Mouse (Mus musculus): ENCODE results near the gene Cacnb1. TPM values are rescaled to one million over a fixed set of nuclear protein-coding genes. Genes with fewer than 3 reads are reported as not detected.

Gene Cacnb1
- polyA plus RNA-seq, 1 experiment from 2014 or later: 3.5 TPM

DNA sequence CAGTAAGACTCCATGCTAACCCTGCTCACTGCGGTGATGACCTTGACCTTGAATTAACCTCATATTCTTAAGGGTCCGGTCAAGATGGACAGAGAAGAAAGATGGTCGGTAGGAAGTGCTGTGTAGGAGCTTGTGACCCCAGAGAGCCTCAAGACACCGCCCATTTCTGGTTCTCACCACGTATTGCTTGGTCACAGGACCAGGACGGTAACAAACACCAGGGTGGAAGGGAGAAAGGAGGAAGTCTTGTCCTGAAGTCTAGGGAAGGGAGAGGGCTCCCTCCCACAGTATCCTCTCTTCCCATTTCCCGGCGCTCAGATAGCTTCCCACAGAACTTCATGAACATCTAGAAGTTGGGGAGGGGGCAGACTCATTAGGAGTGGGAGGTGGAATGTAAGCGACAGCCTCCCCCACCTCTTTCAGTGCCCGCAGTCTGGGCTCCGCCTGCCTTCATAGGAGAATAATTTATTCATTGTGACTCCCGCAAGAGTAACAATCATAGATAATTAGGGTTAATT is 28.8 kb upstream of the Cacnb1 start:
- Histone ChIP-seq H3K4me3 (ENCODE audit: low read depth, low read length) (peak overlapping the region; percentile 34), H3K4me1 (ENCODE audit: insufficient read depth, low read depth, low read length) (peaks cover 6% of the 10 kb centered on the region; the same call in 1 of the 2 replicates), H3K9ac (replicated peaks; ENCODE audit: low read depth) (no peak overlapping the region), H3K9me3 (ENCODE audit: low read length) (no peaks in the 10 kb centered on the region), H3K36me3 (ENCODE audit: insufficient read depth, low read length) (no peaks in the 10 kb centered on the region), H3K27ac (ENCODE audit: low read length) (no peak overlapping the region), H3K27me3 (replicated peaks; ENCODE audit: insufficient read depth, low read length) (peaks cover 35% of the 10 kb centered on the region), H3K4me2 (replicated peaks; ENCODE audit: low read depth, low read length) (peak overlapping the region; percentile 59)
- ATAC-seq: no peak
- TF ChIP-seq EP300 (IDR thresholded peaks at IDR 0.05): no peak
- no peak for TF ChIP-seq CTCF (IDR thresholded peaks at IDR 0.05)
- no peak for DNase-seq (ENCODE audit: low spot score)
- WGBS: 4% methylated on average over 12 of the region's 12 CpGs

DNA sequence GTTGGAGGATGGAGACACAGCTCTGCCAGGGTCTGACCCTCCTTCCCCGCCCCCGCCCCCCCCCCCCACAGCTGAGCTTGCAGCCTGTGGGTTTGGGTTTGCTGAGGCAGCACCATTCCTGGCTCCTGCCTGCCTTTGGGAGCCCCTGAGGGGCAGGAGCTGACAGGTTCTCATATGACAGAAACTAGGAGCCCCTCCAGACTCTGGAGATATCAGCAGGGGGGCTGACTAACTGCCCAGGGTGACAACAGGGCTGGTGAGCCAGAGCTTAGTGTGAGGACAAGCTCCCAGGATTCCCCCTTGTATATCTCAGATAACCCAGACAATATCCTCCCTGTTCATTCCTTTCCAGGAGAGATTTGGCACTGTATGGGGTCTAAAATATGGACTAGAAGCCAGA is 28.1 kb upstream of the Cacnb1 start:
- peaks cover 6% of the 10 kb centered on the region; the same call in 1 of the 2 replicates for H3K4me1 ChIP-seq (ENCODE audit: insufficient read depth, low read depth, low read length)
- ATAC-seq (no peak), DNase-seq (ENCODE audit: low spot score) (no peak)
- no peak overlapping the region for H3K27ac ChIP-seq (ENCODE audit: low read length)
- H3K27me3 ChIP-seq (replicated peaks; ENCODE audit: insufficient read depth, low read length): peaks cover 35% of the 10 kb centered on the region
- no peak overlapping the region for H3K9ac ChIP-seq (replicated peaks; ENCODE audit: low read depth)
- H3K4me3 ChIP-seq (ENCODE audit: low read depth, low read length): no peak overlapping the region
- WGBS: 22% methylated on average over 2 of the region's 2 CpGs
- no peaks in the 10 kb centered on the region for H3K9me3 ChIP-seq (ENCODE audit: low read length)
- H3K36me3 ChIP-seq (ENCODE audit: insufficient read depth, low read length): no peaks in the 10 kb centered on the region
- TF ChIP-seq CTCF (IDR thresholded peaks at IDR 0.05) (no peak), EP300 (IDR thresholded peaks at IDR 0.05) (no peak)
- H3K4me2 ChIP-seq (replicated peaks; ENCODE audit: low read depth, low read length): no peak overlapping the region

DNA sequence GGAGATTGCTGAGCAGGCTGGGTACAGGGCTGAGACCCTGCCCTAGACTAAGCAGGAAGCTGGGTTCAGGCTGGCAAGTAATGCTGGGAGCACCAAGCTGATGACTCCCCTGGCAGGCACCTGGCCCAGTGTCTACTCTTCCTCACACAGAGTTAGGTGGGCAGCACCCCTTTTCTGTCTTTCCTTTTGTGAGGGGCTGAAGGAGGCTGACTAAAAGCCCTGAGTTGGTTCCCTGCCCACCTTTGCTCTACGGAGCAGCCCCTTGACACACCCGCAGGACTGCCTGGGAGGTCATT is 27.6 kb upstream of the Cacnb1 start:
- TF ChIP-seq CTCF (IDR thresholded peaks at IDR 0.05): no peak
- no peak for TF ChIP-seq EP300 (IDR thresholded peaks at IDR 0.05)
- no peak overlapping the region for H3K27ac ChIP-seq (ENCODE audit: low read length)
- no peak overlapping the region for H3K4me2 ChIP-seq (replicated peaks; ENCODE audit: low read depth, low read length)
- DNase-seq (ENCODE audit: low spot score) (no peak), ATAC-seq (no peak)
- no peak overlapping the region for H3K4me3 ChIP-seq (ENCODE audit: low read depth, low read length)
- no peaks in the 10 kb centered on the region for H3K9me3 ChIP-seq (ENCODE audit: low read length)
- no peaks in the 10 kb centered on the region for H3K36me3 ChIP-seq (ENCODE audit: insufficient read depth, low read length)
- peaks cover 34% of the 10 kb centered on the region for H3K27me3 ChIP-seq (replicated peaks; ENCODE audit: insufficient read depth, low read length)
- no peak overlapping the region for H3K9ac ChIP-seq (replicated peaks; ENCODE audit: low read depth)
- H3K4me1 ChIP-seq (ENCODE audit: insufficient read depth, low read depth, low read length): peaks cover 6% of the 10 kb centered on the region; the same call in 1 of the 2 replicates
- 18% methylated on average over 2 of the region's 2 CpGs for WGBS

DNA sequence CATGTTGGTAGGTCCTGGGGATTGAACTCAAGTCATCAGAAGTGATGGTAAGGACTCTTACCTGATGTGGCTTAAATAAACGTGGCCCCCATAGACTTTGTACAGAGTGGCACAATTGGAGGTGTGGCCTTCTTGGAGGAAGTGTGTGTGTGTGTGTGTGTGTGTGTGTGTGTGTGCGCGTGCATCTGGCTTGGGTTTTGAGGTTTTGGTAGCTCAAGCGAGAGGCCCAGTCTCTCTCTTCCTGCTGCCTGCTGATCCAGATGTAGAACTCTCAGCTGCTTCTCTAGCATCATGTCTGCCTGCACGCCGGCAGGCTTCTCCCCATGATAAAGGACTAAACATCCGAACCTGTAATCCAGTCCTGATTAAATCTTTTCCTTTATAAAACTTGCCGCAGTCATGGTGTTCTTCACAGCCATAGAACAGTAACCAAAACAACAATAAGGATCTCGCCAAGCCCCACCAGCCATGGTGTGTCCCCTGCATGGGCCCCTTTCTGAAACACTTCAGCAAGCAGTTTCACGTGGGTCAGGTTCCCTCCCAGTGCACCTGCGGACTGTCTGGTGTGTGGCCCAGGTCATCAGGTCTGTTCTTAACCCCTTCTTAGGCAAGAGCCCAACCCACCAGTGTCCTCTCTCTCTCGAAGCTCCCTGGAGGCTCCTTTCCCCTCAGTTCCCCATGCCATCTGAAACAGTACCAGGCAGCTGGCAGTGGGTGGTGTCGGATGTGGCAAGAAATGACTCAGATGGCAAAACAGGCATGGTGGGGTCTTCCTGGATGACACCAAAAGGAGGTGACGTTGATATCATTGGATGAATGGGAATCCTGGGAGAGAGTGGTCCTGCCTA is 27.1 kb upstream of the Cacnb1 start:
- Histone ChIP-seq H3K4me3 (ENCODE audit: low read depth, low read length) (no peak overlapping the region), H3K4me2 (replicated peaks; ENCODE audit: low read depth, low read length) (no peak overlapping the region), H3K27ac (ENCODE audit: low read length) (no peak overlapping the region), H3K4me1 (ENCODE audit: insufficient read depth, low read depth, low read length) (peaks cover 6% of the 10 kb centered on the region; the same call in 1 of the 2 replicates), H3K9me3 (ENCODE audit: low read length) (no peaks in the 10 kb centered on the region), H3K36me3 (ENCODE audit: insufficient read depth, low read length) (no peaks in the 10 kb centered on the region), H3K27me3 (replicated peaks; ENCODE audit: insufficient read depth, low read length) (peaks cover 31% of the 10 kb centered on the region), H3K9ac (replicated peaks; ENCODE audit: low read depth) (no peak overlapping the region)
- TF ChIP-seq EP300 (IDR thresholded peaks at IDR 0.05): no peak
- no peak for DNase-seq (ENCODE audit: low spot score)
- WGBS: 58% methylated on average over 14 of the region's 14 CpGs
- no peak for ATAC-seq

DNA sequence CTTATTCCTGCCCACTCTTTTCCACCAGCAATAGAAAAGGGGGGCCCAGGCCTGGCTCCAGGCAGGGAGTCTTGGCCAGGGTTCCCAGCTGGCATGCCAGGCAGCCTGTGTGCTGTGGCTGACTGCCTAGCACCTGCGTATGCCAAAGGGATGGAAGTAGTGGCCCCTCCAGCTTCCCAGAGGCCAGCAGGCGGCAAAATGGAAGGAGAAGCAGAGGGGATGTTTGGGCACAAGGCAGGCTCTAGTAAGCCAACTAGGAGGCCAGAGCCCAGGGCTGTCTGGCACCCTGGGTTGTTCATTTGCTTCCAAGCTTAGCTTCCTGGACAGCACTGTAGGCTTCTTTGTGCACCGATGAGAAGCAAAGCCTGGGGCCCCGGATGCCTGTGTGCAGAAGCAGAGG is 24.9 kb upstream of the Cacnb1 start:
- no peak for DNase-seq (ENCODE audit: low spot score)
- H3K4me2 ChIP-seq (replicated peaks; ENCODE audit: low read depth, low read length): no peak overlapping the region

DNA sequence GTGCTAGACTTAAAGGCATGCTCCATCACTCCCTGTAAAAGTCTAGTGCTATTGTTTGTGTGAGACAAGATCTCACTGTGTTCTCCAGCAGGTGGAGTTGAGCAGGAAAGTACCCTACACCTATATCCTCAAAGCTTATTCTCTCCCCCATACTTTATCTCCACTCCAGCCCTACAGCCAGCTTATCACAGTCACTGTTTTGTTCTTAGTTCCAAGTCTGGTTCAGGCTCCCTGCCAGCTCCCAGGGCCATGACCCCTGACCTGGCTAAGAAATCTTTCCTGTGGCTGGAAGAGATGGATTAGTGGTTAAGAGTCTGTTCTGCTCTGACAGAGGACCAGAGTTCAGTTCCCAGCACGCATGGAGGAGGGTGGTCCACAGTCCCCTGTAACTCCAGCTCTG is 23.6 kb upstream of the Cacnb1 start:
- Histone ChIP-seq H3K4me3 (ENCODE audit: low read depth, low read length) (no peak overlapping the region), H3K4me2 (replicated peaks; ENCODE audit: low read depth, low read length) (no peak overlapping the region), H3K4me1 (ENCODE audit: insufficient read depth, low read depth, low read length) (no peaks in the 10 kb centered on the region), H3K9ac (replicated peaks; ENCODE audit: low read depth) (no peak overlapping the region), H3K27ac (ENCODE audit: low read length) (no peak overlapping the region), H3K27me3 (replicated peaks; ENCODE audit: insufficient read depth, low read length) (peaks cover 12% of the 10 kb centered on the region), H3K36me3 (ENCODE audit: insufficient read depth, low read length) (no peaks in the 10 kb centered on the region), H3K9me3 (ENCODE audit: low read length) (no peaks in the 10 kb centered on the region)
- ATAC-seq (no peak), DNase-seq (ENCODE audit: low spot score) (no peak)
- 35% methylated on average over 1 of the region's 1 CpGs for WGBS
- TF ChIP-seq EP300 (IDR thresholded peaks at IDR 0.05) (no peak), CTCF (IDR thresholded peaks at IDR 0.05) (no peak)

More for the DNA sequence above, 24.9 kb upstream of the Cacnb1 start:
- no peaks in the 10 kb centered on the region for H3K36me3 ChIP-seq (ENCODE audit: insufficient read depth, low read length)
- 0 out of 2 replicates have a peak, but pooled peaks cover 2% of the 10 kb centered on the region for H3K4me1 ChIP-seq (ENCODE audit: insufficient read depth, low read depth, low read length)
- H3K9ac ChIP-seq (replicated peaks; ENCODE audit: low read depth): no peak overlapping the region
- H3K9me3 ChIP-seq (ENCODE audit: low read length): no peaks in the 10 kb centered on the region
- no peak for TF ChIP-seq CTCF (IDR thresholded peaks at IDR 0.05)
- TF ChIP-seq EP300 (IDR thresholded peaks at IDR 0.05): no peak
- peaks cover 24% of the 10 kb centered on the region for H3K27me3 ChIP-seq (replicated peaks; ENCODE audit: insufficient read depth, low read length)
- WGBS: 73% methylated on average over 4 of the region's 4 CpGs
- no peak overlapping the region for H3K27ac ChIP-seq (ENCODE audit: low read length)
- ATAC-seq: no peak
- no peak overlapping the region for H3K4me3 ChIP-seq (ENCODE audit: low read depth, low read length)
